Mouse (Mus musculus): ENCODE measurements around the gene Tssk1.

- TF ChIP-seq CTCF (IDR thresholded peaks at IDR 0.05; ENCODE audit: borderline replicate concordance, insufficient read depth, low read depth, low read length): no peak
- TF ChIP-seq POLR2A (IDR thresholded peaks at IDR 0.05; ENCODE audit: borderline replicate concordance, insufficient read depth, low read length): no peak
Observed at GRCm38 (mm10) chr16:17939255-17939751, 45.3 kb downstream of the Tssk1 start.

Data from cerebellum, adult 2 months (tissue).